Mouse (Mus musculus): ENCODE results near the gene Thop1. TPM values are rescaled to one million over a fixed set of nuclear protein-coding genes. Genes with fewer than 3 reads are reported as not detected.
"Not testable (repeated sequence)": the region's sequence is repeated elsewhere in the genome, so short reads cannot be mapped to it uniquely, and the experiment has no call there.

Gene Thop1
- polyA plus RNA-seq, 1 experiment from 2014 or later, result 38.9 TPM

DNA sequence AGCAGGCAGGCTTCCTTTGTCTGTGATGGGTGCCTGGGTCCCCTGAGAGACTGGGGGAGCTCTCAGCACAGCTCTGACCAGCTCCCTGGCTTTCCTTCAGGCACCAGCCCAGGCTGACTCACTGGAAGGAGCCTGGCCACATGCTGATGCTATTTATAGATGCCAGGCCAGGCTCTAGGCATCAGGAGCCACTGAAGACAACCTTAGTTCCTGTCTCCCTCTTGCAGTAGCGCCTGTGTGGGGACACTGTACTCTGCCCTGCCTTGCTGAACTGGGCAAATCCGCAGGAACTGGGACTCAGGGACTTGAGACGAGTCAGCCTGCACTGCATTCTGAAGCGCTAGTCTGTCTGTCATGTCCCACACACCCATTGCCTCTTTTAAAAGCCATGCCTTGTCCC lies 42.5 kb upstream of the Thop1 start:
- 79% methylated on average over 4 of the region's 4 CpGs for WGBS

DNA sequence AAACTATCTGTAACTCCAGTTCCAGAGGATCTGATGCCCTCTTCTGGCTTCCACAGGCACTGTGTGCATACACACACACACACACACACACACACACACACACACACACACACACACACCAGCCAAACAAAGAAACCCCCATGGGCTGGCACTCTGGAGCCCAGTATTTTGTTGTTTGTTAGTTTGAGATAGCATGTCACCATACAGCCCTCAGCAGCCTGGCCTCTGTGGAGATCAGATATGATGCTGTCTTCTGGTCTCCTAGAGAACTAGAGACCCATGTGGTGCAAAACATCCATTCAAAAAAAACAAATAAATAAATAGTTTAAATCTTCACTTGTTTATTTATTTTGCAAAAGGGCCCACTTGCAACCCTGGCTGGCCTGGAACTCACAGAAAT lies 41.6 kb upstream of the Thop1 start:
- ATAC-seq (no peak), DNase-seq (ENCODE audit: low spot score) (no peak)
- Histone ChIP-seq H3K9me3 (replicated peaks; ENCODE audit: control insufficient read depth, low read length) (no peaks in the 10 kb centered on the region), H3K4me1 (ENCODE audit: control insufficient read depth, insufficient read depth, low read length) (0 out of 2 replicates have a peak, but pooled peaks cover 8% of the 10 kb centered on the region), H3K27ac (ENCODE audit: low read depth, low read length) (no peak overlapping the region), H3K4me3 (ENCODE audit: low read depth, low read length) (no peak overlapping the region), H3K4me2 (ENCODE audit: low read length) (no peak overlapping the region), H3K9ac (ENCODE audit: low read length) (no peak overlapping the region), H3K36me3 (ENCODE audit: control insufficient read depth, insufficient read depth, low read length) (peaks cover 34% of the 10 kb centered on the region), H3K27me3 (replicated peaks; ENCODE audit: control insufficient read depth, insufficient read depth, low read length) (no peaks in the 10 kb centered on the region; the same call in 1 of the 2 replicates)

More for the DNA sequence above, 42.5 kb upstream of the Thop1 start:
- ATAC-seq (no peak), DNase-seq (ENCODE audit: low spot score) (no peak)
- H3K4me2 ChIP-seq (ENCODE audit: low read length), result no peak overlapping the region
- no peaks in the 10 kb centered on the region; the same call in 1 of the 2 replicates for H3K27me3 ChIP-seq (replicated peaks; ENCODE audit: control insufficient read depth, insufficient read depth, low read length)
- H3K9me3 ChIP-seq (replicated peaks; ENCODE audit: control insufficient read depth, low read length), result no peaks in the 10 kb centered on the region
- H3K27ac ChIP-seq (ENCODE audit: low read depth, low read length), result no peak overlapping the region
- H3K4me3 ChIP-seq (ENCODE audit: low read depth, low read length), result no peak overlapping the region
- peaks cover 25% of the 10 kb centered on the region for H3K36me3 ChIP-seq (ENCODE audit: control insufficient read depth, insufficient read depth, low read length)
- H3K4me1 ChIP-seq (ENCODE audit: control insufficient read depth, insufficient read depth, low read length), result 0 out of 2 replicates have a peak, but pooled peaks cover 8% of the 10 kb centered on the region
- no peak overlapping the region for H3K9ac ChIP-seq (ENCODE audit: low read length)

DNA sequence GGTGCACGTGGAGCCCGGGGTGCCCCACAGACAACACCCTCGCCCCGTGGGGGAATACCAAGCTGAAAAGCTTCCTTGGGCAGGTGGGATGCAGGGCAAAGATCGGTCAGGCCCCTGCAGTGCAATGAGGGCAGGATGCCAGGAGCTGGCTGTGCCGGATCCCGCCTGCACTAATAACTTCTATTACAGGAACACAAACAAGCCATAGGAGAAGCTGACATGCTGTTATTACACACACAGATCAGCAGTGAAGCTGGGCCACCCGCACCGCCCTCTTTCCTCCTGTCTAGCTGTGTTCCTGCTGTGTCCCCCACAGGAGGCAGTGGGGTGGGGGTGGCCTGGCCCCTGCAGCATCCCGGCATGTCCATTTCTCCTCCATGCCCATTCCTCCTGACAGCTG lies 40.8 kb upstream of the Thop1 start:
- WGBS, result 57% methylated on average over 10 of the region's 10 CpGs
- Histone ChIP-seq H3K9ac (ENCODE audit: low read length) (no peak overlapping the region), H3K9me3 (replicated peaks; ENCODE audit: control insufficient read depth, low read length) (no peaks in the 10 kb centered on the region), H3K27ac (ENCODE audit: low read depth, low read length) (no peak overlapping the region), H3K27me3 (replicated peaks; ENCODE audit: control insufficient read depth, insufficient read depth, low read length) (no peaks in the 10 kb centered on the region; the same call in 1 of the 2 replicates), H3K36me3 (ENCODE audit: control insufficient read depth, insufficient read depth, low read length) (peaks cover 38% of the 10 kb centered on the region), H3K4me3 (ENCODE audit: low read depth, low read length) (no peak overlapping the region), H3K4me2 (ENCODE audit: low read length) (no peak overlapping the region), H3K4me1 (ENCODE audit: control insufficient read depth, insufficient read depth, low read length) (0 out of 2 replicates have a peak, but pooled peaks cover 8% of the 10 kb centered on the region)
- ATAC-seq (no peak), DNase-seq (ENCODE audit: low spot score) (no peak)

DNA sequence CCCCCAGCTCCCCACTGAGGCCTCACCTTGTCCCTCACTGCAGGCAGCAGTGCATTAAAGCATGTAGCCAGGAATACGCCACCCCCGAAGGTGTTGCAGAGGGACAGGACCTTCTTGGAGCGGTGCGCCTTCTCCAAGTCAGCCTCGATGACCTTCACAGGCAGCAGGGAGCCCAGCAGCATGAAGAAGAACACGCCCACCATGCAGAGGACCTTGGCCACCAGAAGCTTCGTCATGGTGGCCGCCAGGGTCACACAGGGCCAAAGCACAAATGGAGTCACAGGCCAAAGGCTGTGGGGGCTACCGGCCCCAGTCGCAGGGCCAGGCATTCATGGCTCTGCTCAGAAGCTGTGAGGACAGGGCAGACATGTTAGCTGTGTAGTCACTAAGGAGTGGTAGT lies 36.2 kb upstream of the Thop1 start:
- H3K27ac ChIP-seq (ENCODE audit: low read depth, low read length), result no peak overlapping the region
- no peaks in the 10 kb centered on the region for H3K27me3 ChIP-seq (replicated peaks; ENCODE audit: control insufficient read depth, insufficient read depth, low read length)
- 85% methylated on average over 10 of the region's 10 CpGs for WGBS
- H3K4me1 ChIP-seq (ENCODE audit: control insufficient read depth, insufficient read depth, low read length), result peaks cover 5% of the 10 kb centered on the region; the same call in 1 of the 2 replicates
- no peak overlapping the region for H3K9ac ChIP-seq (ENCODE audit: low read length)
- H3K4me3 ChIP-seq (ENCODE audit: low read depth, low read length), result no peak overlapping the region
- H3K9me3 ChIP-seq (replicated peaks; ENCODE audit: control insufficient read depth, low read length), result no peaks in the 10 kb centered on the region
- H3K4me2 ChIP-seq (ENCODE audit: low read length), result no peak overlapping the region
- H3K36me3 ChIP-seq (ENCODE audit: control insufficient read depth, insufficient read depth, low read length), result peaks cover 38% of the 10 kb centered on the region
- ATAC-seq, result no peak
- DNase-seq (ENCODE audit: low spot score), result no peak

DNA sequence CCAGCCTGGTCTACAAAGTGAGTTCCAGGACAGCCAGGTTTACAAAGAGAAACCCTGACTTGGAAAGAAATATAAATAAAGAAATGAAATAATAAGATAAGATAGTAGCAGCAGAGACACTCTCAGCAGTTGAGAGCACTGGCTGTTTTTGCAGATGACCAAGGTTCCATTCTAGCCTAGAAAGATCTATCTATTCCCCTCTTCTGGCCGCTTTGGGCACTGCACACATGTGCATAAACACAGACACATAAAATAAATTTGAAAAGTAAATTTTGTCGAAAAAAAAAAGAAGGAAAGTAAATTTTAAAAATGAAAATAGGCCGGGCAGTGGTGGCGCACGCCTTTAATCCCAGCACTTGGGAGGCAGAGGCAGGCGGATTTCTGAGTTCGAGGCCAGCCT lies 33.6 kb upstream of the Thop1 start:
- DNase-seq (ENCODE audit: low spot score), result peak; percentile 38
- no peaks in the 10 kb centered on the region for H3K27me3 ChIP-seq (replicated peaks; ENCODE audit: control insufficient read depth, insufficient read depth, low read length)

DNA sequence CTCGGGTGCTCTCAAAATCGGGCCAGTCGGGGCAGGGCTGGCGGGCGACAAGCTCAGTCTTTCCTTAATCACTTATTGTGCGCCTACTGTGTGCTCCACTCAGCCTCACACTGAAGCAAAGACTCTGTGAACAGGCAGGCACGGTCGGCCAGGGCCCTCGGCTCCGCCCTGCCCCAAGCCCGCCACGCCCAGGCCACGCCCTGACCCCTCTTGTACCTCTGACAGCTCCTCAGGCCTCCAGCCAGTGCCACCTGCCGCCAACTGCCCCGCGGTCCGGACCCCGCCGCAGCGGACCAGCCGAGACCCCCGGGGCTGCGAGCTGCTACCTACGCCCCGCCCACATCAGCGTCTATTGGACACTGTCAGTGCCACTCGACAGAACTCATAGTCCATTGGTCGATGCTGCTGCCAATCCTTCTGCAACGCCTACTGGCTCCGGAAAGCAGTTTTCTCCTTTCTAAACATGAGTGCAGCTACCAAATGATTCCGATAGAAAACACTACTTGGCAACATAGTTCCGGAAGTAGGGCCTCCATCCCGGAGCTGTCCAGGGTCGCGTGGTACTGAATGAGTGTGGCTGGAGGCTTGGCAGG lies 32.8 kb upstream of the Thop1 start, which contains the start of gene Slc39a3:
TSS of gene Slc39a3 (minus strand) at position 439 of the 593 bp plus-strand sequence.
- Histone ChIP-seq H3K9ac (ENCODE audit: low read length) (peak within 1 kb of the TSS; percentile 77), H3K4me1 (ENCODE audit: control insufficient read depth, insufficient read depth, low read length) (peaks cover 5% of the 10 kb centered on the region; the same call in 1 of the 2 replicates), H3K9me3 (replicated peaks; ENCODE audit: control insufficient read depth, low read length) (no peaks in the 10 kb centered on the region), H3K27ac (ENCODE audit: low read depth, low read length) (peak within 1 kb of the TSS; percentile 70), H3K4me2 (ENCODE audit: low read length) (peak within 1 kb of the TSS; percentile 63), H3K4me3 (ENCODE audit: low read depth, low read length) (peak within 1 kb of the TSS; percentile 84), H3K36me3 (ENCODE audit: control insufficient read depth, insufficient read depth, low read length) (peaks cover 16% of the 10 kb centered on the region), H3K27me3 (replicated peaks; ENCODE audit: control insufficient read depth, insufficient read depth, low read length) (no peaks in the 10 kb centered on the region)
- ATAC-seq (peak; percentile 100), DNase-seq (ENCODE audit: low spot score) (peak; percentile 99)
- WGBS, result under 1% methylated on average over 35 of the region's 35 CpGs

More for the DNA sequence above, 33.6 kb upstream of the Thop1 start:
- Histone ChIP-seq H3K4me1 (ENCODE audit: control insufficient read depth, insufficient read depth, low read length) (peaks cover 5% of the 10 kb centered on the region; the same call in 1 of the 2 replicates), H3K4me3 (ENCODE audit: low read depth, low read length) (no peak overlapping the region), H3K9ac (ENCODE audit: low read length) (no peak overlapping the region), H3K27ac (ENCODE audit: low read depth, low read length) (no peak overlapping the region), H3K4me2 (ENCODE audit: low read length) (peak overlapping the region; percentile 63; the same call in 1 of the 2 replicates), H3K36me3 (ENCODE audit: control insufficient read depth, insufficient read depth, low read length) (peaks cover 22% of the 10 kb centered on the region), H3K9me3 (replicated peaks; ENCODE audit: control insufficient read depth, low read length) (no peaks in the 10 kb centered on the region)
- WGBS, result 78% methylated on average over 7 of the region's 7 CpGs
- ATAC-seq, result no peak

DNA sequence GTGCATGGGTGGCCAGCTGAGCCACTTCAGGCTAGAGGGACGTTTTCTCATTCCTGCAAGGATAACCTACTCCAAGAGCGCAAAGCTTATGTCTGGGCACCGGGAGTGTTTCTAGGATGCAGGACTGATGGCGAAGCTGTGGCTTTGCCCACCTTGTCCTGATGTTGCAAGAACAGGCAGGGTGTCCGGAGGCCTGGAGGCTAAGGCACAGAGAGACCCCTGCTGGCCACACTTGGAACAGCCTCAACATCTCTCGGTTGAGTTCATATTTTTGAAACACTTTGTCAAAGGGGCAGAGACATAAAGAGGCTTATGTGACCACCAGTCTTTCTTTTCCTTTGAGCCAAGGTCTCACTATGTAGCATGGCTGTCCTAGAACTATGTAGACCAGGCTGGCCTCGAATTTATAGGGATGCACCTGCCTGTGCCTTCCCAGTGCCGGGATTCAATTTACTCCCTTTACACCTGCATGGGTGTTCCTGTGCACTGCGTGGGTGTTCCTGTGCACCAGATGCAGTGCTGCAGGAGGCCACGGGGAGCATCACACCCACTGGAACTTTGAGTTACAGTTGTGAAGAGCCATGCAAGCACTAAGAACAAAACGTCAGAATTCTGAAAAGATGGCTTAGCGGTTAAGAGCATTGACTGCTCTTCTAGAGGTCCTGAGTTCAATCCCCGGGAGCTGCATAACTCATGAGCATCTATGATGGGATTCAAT lies 28.2 kb upstream of the Thop1 start:
- H3K9ac ChIP-seq (ENCODE audit: low read length), result no peak overlapping the region
- no peaks in the 10 kb centered on the region for H3K27me3 ChIP-seq (replicated peaks; ENCODE audit: control insufficient read depth, insufficient read depth, low read length)
- H3K4me2 ChIP-seq (ENCODE audit: low read length), result no peak overlapping the region
- no peak overlapping the region for H3K27ac ChIP-seq (ENCODE audit: low read depth, low read length)
- H3K4me1 ChIP-seq (ENCODE audit: control insufficient read depth, insufficient read depth, low read length), result peaks cover 5% of the 10 kb centered on the region; the same call in 1 of the 2 replicates
- no peaks in the 10 kb centered on the region for H3K9me3 ChIP-seq (replicated peaks; ENCODE audit: control insufficient read depth, low read length)
- no peak overlapping the region for H3K4me3 ChIP-seq (ENCODE audit: low read depth, low read length)
- peak; percentile 71 for DNase-seq (ENCODE audit: low spot score)
- WGBS, result 31% methylated on average over 13 of the region's 13 CpGs
- no peak for ATAC-seq
- peaks cover 45% of the 10 kb centered on the region for H3K36me3 ChIP-seq (ENCODE audit: control insufficient read depth, insufficient read depth, low read length)

DNA sequence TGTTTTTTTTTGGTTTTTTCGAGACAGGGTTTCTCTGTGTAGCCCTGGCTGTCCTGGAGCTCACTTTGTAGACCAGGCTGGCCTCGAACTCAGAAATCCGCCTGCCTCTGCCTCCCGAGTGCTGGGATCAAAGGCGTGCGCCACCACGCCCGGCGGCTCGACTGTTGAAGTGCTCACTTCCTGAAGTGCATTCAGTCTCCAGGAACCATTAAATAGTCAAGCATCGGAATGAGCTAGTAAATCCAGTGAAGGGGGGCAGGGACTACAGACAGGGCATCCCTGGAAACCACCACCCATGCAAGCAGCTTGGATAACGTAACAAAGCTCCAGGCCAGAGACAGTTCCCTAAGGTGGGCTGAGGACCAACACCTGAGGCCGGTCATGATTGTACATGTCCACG lies 24.6 kb upstream of the Thop1 start:
- not testable (repeated sequence) for H3K27me3 ChIP-seq (replicated peaks; ENCODE audit: control insufficient read depth, insufficient read depth, low read length); H3K4me3 ChIP-seq (ENCODE audit: low read depth, low read length); H3K9ac ChIP-seq (ENCODE audit: low read length); DNase-seq (ENCODE audit: low spot score); H3K9me3 ChIP-seq (replicated peaks; ENCODE audit: control insufficient read depth, low read length); H3K4me1 ChIP-seq (ENCODE audit: control insufficient read depth, insufficient read depth, low read length); ATAC-seq; H3K4me2 ChIP-seq (ENCODE audit: low read length); H3K27ac ChIP-seq (ENCODE audit: low read depth, low read length)
- WGBS, result 89% methylated on average over 14 of the region's 14 CpGs
- H3K36me3 ChIP-seq (ENCODE audit: control insufficient read depth, insufficient read depth, low read length), result peaks cover 81% of the 10 kb centered on the region

DNA sequence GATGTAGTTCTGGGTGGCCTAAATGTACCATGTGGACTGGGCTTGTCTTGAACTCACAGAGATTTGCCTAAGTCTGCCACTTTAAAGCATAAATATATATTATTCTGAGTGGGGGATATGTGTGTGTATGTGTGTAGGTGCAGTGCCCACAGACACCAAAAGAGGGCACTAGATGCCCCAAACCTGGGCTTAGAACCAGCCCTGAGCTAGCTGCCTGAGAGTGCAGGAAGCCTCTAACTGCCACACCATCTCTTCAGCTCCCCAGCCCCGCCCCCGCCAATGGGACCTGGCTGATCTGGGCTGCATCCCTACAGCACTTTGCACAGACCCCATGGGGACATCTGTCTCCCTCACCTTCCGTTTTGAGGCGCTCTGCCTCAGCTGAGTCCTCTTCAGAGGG lies 19.2 kb upstream of the Thop1 start:
- Histone ChIP-seq H3K9ac (ENCODE audit: low read length) (no peak overlapping the region), H3K9me3 (replicated peaks; ENCODE audit: control insufficient read depth, low read length) (no peaks in the 10 kb centered on the region), H3K27me3 (replicated peaks; ENCODE audit: control insufficient read depth, insufficient read depth, low read length) (no peaks in the 10 kb centered on the region), H3K36me3 (ENCODE audit: control insufficient read depth, insufficient read depth, low read length) (peaks cover 77% of the 10 kb centered on the region), H3K4me2 (ENCODE audit: low read length) (no peak overlapping the region), H3K4me3 (ENCODE audit: low read depth, low read length) (no peak overlapping the region), H3K4me1 (ENCODE audit: control insufficient read depth, insufficient read depth, low read length) (no peaks in the 10 kb centered on the region), H3K27ac (ENCODE audit: low read depth, low read length) (no peak overlapping the region)
- ATAC-seq (no peak), DNase-seq (ENCODE audit: low spot score) (peak; percentile 23)
- WGBS, result 85% methylated on average over 4 of the region's 4 CpGs
